Mouse (Mus musculus) liver, embryonic 16.5 days (tissue): Measurements from ENCODE around the gene Dcaf4. TPM values are rescaled to one million over a fixed set of nuclear protein-coding genes. Genes with fewer than 3 reads are reported as not detected.

Source experiments
- ATAC-seq: fragments of 200-750 bp; cut with Nextera tagmentation; 2 replicates; pipeline ENCODE4 v1.8.0; 2017; ENCODE audit warnings: low read depth, mild to moderate bottlenecking, moderate number of reproducible peaks, moderate library complexity
- H3K27ac ChIP-seq: fragments of 300-500 bp; sonication (generic); 2 replicates; pipeline ENCODE4 v1.5.1; 2014; ENCODE audit warnings: mild to moderate bottlenecking, low read length
- H3K27me3 ChIP-seq: fragments of 300-500 bp; sonication (generic); 2 replicates; pipeline ENCODE4 v1.6.1; 2014; ENCODE audit warnings: low read depth, low read length, mixed read lengths; ENCODE audit not compliant: control insufficient read depth, insufficient read depth
- H3K36me3 ChIP-seq: fragments of 300-500 bp; sonication (generic); 2 replicates; pipeline ENCODE4 v1.6.1; 2014; ENCODE audit warnings: mild to moderate bottlenecking; ENCODE audit not compliant: control insufficient read depth, insufficient read depth
- H3K4me1 ChIP-seq: fragments of 300-500 bp; sonication (generic); 2 replicates; pipeline ENCODE4 v1.6.1; 2014; ENCODE audit warnings: low read depth, low read length, mixed read lengths; ENCODE audit not compliant: control insufficient read depth
- H3K4me2 ChIP-seq: fragments of 300-500 bp; sonication (generic); 2 replicates; pipeline ENCODE4 v1.6.1; 2014; ENCODE audit warnings: low read depth, low read length, mixed read lengths
- H3K4me3 ChIP-seq: fragments of 300-500 bp; sonication (generic); 2 replicates; pipeline ENCODE4 v1.5.1; 2014; ENCODE audit warnings: low read depth, mild to moderate bottlenecking, low read length
- H3K9ac ChIP-seq: fragments of 300-500 bp; sonication (generic); 2 replicates; pipeline ENCODE4 v1.6.1; 2014; ENCODE audit warnings: low read depth, low read length
- H3K9me3 ChIP-seq: fragments of 300-500 bp; sonication (generic); replicated peaks from 2 replicates; pipeline ENCODE4 v1.6.1; 2016; ENCODE audit warnings: low read length; ENCODE audit not compliant: control insufficient read depth
- WGBS: fragments of 180-500 bp; shearing (Covaris S2); extraction: QIAGEN DNeasy Blood & Tissue Kit; methylation state at CpG from one replicate; pipeline ENCODE4 v1.1.7; 2014; ENCODE audit not compliant: insufficient replicate concordance; 5-methylcytosine and 5-hydroxymethylcytosine counted together
- polyA plus RNA-seq: library from polyadenylated mRNA; unstranded; fragments of >200 nt; fragmentation: Nextera tagmentation; extraction: Ambion mirVana; gene quantifications from 2 replicates; pipeline ENCODE4 v1.2.1, GENCODE M21; 2015

Gene Dcaf4
- polyA plus RNA-seq = 15.5 and 18.3 TPM in 2 replicates

DNA sequence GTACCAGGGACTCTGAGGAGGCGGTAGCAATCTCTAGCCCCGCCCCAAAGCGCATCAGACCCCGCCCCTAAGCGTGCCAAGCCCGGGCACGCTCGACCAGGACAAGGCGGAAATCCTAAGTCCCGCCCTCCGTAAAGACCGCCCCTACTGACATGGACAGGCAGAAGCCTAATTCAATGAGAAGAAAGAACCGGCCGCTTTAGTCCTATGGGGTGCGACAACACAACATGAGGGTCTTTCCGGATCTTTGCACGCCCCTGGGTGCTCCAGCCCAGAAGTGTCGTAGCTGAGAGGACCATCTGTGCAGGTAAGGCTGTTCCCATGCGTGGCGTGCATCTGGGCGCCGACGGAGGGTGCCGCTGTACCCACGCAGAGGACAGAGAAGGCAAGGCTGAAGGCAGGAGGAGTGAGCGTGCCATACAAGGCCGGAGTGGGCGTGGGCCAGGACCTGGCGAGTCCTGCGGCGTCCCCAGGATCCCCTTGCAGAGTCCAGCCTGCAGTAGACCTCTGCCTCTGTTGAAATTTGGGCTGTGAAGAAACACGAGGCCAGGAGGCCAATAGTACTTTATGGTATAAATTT lies at the start of gene Dcaf4:
TSS of gene Dcaf4 (plus strand) at position 156 of the 580 bp plus-strand sequence.
- H3K4me1 ChIP-seq = peaks cover 31% of the 10 kb centered on the region
- peak within 1 kb of the TSS; percentile 54 for H3K9ac ChIP-seq
- peak within 1 kb of the TSS; percentile 71 for H3K4me2 ChIP-seq
- H3K27ac ChIP-seq = peak within 1 kb of the TSS; percentile 7
- no peaks in the 10 kb centered on the region for H3K27me3 ChIP-seq
- H3K9me3 ChIP-seq = no peaks in the 10 kb centered on the region
- H3K4me3 ChIP-seq = peak within 1 kb of the TSS; percentile 66
- no peaks in the 10 kb centered on the region for H3K36me3 ChIP-seq
- peak; percentile 97 for ATAC-seq
- under 1% methylated on average over 32 of the region's 32 CpGs for WGBS

GRCm38 (mm10) chr12:83471760-83472159 lies 48.5 kb upstream of the Dcaf4 start:
- Histone ChIP-seq H3K4me2 (no peak overlapping the region), H3K4me1 (peaks cover 4% of the 10 kb centered on the region), H3K9me3 (no peaks in the 10 kb centered on the region), H3K27me3 (no peaks in the 10 kb centered on the region), H3K9ac (no peak overlapping the region), H3K4me3 (no peak overlapping the region), H3K27ac (no peak overlapping the region), H3K36me3 (no peaks in the 10 kb centered on the region)
- WGBS = 59% methylated on average over 7 of the region's 7 CpGs
- ATAC-seq = no peak

DNA sequence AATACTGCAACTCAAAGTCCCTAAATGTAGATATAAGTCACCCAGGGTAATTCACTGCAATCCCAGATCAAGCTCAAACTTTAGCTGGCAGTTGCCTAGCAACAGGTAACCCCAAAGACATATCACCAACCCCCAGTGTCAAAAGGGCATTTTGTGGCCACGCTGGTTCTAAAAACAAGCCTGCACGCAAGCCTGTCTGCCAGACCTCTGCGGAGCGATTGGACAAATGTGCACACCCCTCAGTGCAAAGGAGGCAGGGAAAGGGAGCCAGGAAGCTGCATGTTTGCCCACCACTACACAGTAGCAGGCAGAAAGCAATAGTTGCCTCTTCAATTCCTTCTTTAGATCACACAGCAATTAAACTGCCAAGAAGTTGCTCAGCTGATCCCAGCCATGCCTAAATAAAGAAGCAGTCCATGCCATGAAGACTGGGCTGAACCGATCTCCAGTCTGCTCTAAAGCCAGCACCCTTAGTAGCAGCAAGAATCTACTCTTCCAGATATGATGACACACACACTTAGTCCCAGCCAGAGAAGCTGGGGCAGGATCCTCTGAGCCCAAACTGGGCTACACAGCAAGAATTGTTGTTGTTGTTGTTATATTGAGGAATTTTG lies 46.2 kb upstream of the Dcaf4 start:
- H3K9ac ChIP-seq = no peak overlapping the region
- WGBS = 49% methylated on average over 5 of the region's 5 CpGs
- H3K4me2 ChIP-seq = no peak overlapping the region
- no peaks in the 10 kb centered on the region for H3K27me3 ChIP-seq
- no peaks in the 10 kb centered on the region for H3K36me3 ChIP-seq
- peaks cover 7% of the 10 kb centered on the region for H3K4me1 ChIP-seq
- peak overlapping the region; percentile 32 for H3K27ac ChIP-seq
- H3K4me3 ChIP-seq = no peak overlapping the region
- ATAC-seq = peak; percentile 87
- no peaks in the 10 kb centered on the region for H3K9me3 ChIP-seq

- Histone ChIP-seq H3K9ac (no peak overlapping the region), H3K36me3 (no peaks in the 10 kb centered on the region), H3K27ac (no peak overlapping the region), H3K27me3 (no peaks in the 10 kb centered on the region), H3K4me3 (no peak overlapping the region), H3K9me3 (no peaks in the 10 kb centered on the region), H3K4me2 (no peak overlapping the region), H3K4me1 (peaks cover 14% of the 10 kb centered on the region)
- no peak for ATAC-seq
- WGBS = 50% methylated on average over 6 of the region's 6 CpGs
Measured at GRCm38 (mm10) chr12:83475419-83475818, 44.8 kb upstream of the Dcaf4 start.

- H3K27ac ChIP-seq = no peak overlapping the region
- ATAC-seq = no peak
- H3K9me3 ChIP-seq = no peaks in the 10 kb centered on the region
- H3K27me3 ChIP-seq = no peaks in the 10 kb centered on the region
- H3K9ac ChIP-seq = no peak overlapping the region
- H3K4me3 ChIP-seq = no peak overlapping the region
- 87% methylated on average over 10 of the region's 10 CpGs for WGBS
- H3K36me3 ChIP-seq = no peaks in the 10 kb centered on the region
- peaks cover 14% of the 10 kb centered on the region for H3K4me1 ChIP-seq
- no peak overlapping the region for H3K4me2 ChIP-seq
Measured at GRCm38 (mm10) chr12:83476277-83476676, 44.0 kb upstream of the Dcaf4 start.

- Histone ChIP-seq H3K9ac (no peak overlapping the region), H3K4me1 (peaks cover 17% of the 10 kb centered on the region), H3K36me3 (no peaks in the 10 kb centered on the region), H3K9me3 (no peaks in the 10 kb centered on the region), H3K27ac (no peak overlapping the region), H3K4me3 (no peak overlapping the region), H3K4me2 (0 out of 2 replicates have a peak overlapping the region, but pooled peaks have one; percentile 10), H3K27me3 (peaks cover under 1% of the 10 kb centered on the region)
- peak; percentile 74 for ATAC-seq
- WGBS = 73% methylated on average over 1 of the region's 1 CpGs
Measured at GRCm38 (mm10) chr12:83479140-83479539, 41.1 kb upstream of the Dcaf4 start.

DNA sequence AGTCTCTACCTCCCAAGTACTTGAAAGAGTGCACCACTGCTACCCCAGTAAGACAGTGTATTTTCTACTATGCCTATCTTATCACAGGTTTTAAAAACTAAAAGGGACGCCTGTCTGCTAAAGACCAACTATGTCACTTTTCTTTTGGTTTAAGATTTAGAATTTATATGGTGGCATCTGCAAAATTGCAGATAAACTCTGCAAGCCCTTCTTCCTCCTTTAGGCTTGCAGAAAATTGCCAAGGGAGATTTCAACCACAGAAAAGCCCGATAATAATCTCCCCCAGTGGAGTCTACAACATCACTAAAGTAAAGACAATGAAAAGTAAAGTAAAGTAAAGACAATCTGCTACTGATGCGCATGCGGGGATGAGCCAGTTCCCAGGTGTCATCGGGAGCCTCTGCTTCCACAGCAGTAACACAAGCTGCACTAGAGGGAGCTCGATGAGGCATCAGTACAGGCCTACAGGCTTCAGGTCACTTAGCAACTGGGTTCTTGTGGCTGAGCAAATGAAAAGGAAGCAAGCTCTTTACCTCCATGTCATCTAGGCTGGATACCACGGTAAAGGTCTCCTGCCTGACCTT lies 40.4 kb upstream of the Dcaf4 start:
- Histone ChIP-seq H3K9me3 (no peaks in the 10 kb centered on the region), H3K4me1 (peaks cover 21% of the 10 kb centered on the region), H3K4me2 (no peak overlapping the region), H3K27me3 (peaks cover 8% of the 10 kb centered on the region), H3K27ac (no peak overlapping the region), H3K4me3 (no peak overlapping the region), H3K9ac (no peak overlapping the region), H3K36me3 (no peaks in the 10 kb centered on the region)
- no peak for ATAC-seq
- WGBS = 49% methylated on average over 7 of the region's 7 CpGs

GRCm38 (mm10) chr12:83481439-83481838 lies 38.8 kb upstream of the Dcaf4 start:
- no peak for ATAC-seq
- Histone ChIP-seq H3K4me3 (no peak overlapping the region), H3K4me1 (peaks cover 36% of the 10 kb centered on the region), H3K27ac (no peak overlapping the region), H3K9ac (no peak overlapping the region), H3K27me3 (peaks cover 24% of the 10 kb centered on the region), H3K4me2 (no peak overlapping the region), H3K36me3 (no peaks in the 10 kb centered on the region), H3K9me3 (no peaks in the 10 kb centered on the region)
- 69% methylated on average over 4 of the region's 4 CpGs for WGBS

DNA sequence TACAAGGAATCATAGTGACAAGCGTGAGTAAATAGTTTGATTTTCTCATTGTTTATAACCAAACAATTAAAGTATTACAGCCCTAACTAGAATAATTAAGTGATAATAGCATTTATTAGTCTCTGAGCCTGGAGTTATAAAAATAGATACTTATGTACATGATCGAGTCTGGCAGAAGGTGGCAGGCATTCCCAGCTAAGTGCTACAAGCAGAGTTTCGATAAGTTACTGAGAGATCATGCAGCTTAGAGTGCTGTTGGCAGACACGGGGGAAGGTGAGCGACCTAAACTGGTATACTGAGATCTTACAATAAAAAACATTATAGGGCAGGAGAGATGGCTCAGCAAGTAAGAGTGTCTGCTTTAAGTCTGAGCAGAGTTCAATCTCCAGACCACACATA lies 36.6 kb upstream of the Dcaf4 start:
- Histone ChIP-seq H3K27me3 (peaks cover 27% of the 10 kb centered on the region), H3K4me3 (no peak overlapping the region), H3K9me3 (no peaks in the 10 kb centered on the region), H3K9ac (no peak overlapping the region), H3K27ac (no peak overlapping the region), H3K4me2 (no peak overlapping the region), H3K4me1 (peaks cover 40% of the 10 kb centered on the region), H3K36me3 (no peaks in the 10 kb centered on the region)
- ATAC-seq = no peak
- WGBS = 49% methylated on average over 5 of the region's 5 CpGs
